In the genomic region with DNA sequence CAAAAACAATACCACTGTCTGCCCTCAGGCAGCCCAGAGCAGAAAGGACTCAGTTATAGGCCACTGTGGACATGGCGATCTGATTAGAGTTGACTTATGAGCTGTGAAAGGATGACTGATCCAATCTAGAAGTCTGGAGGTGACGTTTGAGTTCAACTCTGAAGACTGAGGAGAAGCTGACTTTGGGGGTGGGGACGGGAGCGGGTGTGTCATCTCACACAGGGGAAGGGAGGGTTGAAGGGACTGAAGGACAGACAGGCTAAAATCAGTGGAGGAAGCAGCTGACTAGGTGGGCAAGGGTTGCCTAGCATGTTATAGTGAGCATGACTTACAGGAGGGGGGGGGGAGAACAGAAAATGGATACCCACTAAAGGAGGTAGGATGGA, we compare ENCODE assay signal across 21 mouse cellular contexts. TPM values are rescaled to one million over a fixed set of nuclear protein-coding genes. Genes with fewer than 3 reads are reported as not detected.
"Had no signal": no experiment of that assay in that cellular context is flagged by ENCODE, and none has a peak within 500 bp of the region (broad histone marks: within the 10 kb centered on the region; RNA-seq: fewer than 3 reads in every experiment).

No protein-coding gene starts in this region.

- H3K27ac ChIP-seq: intestine, embryonic 15.5 days; kidney, embryonic 15.5 days; limb, embryonic 12.5 days; limb, embryonic 15.5 days; lung, embryonic 15.5 days; midbrain, embryonic 10.5 days; midbrain, embryonic 13.5 days; neural tube, embryonic 13.5 days had no signal

- DNase-seq: kidney, adult 11 months; kidney, adult 8-10 months; kidney, postnatal 10 days; kidney, postnatal 36 days; left cerebral cortex, postnatal 4 days; lung, adult 18-20 months; lung, postnatal 10 days; lung, postnatal 36 days; thymus, adult 18-20 months; thymus, postnatal 36 days had no signal

- H3K4me2 ChIP-seq: intestine, embryonic 15.5 days; kidney, embryonic 15.5 days; limb, embryonic 12.5 days; limb, embryonic 15.5 days; lung, embryonic 15.5 days; midbrain, embryonic 13.5 days; neural tube, embryonic 13.5 days had no signal

- H3K27me3 ChIP-seq: intestine, embryonic 15.5 days; kidney, embryonic 15.5 days; limb, embryonic 12.5 days; limb, embryonic 15.5 days; lung, embryonic 15.5 days; neural tube, embryonic 13.5 days had no signal

- ATAC-seq: intestine, embryonic 15.5 days; midbrain, embryonic 13.5 days; midbrain, embryonic 16.5 days had no signal

- H3K36me3 ChIP-seq: intestine, embryonic 15.5 days; kidney, embryonic 15.5 days; limb, embryonic 12.5 days; limb, embryonic 15.5 days; lung, embryonic 15.5 days; midbrain, embryonic 10.5 days; midbrain, embryonic 13.5 days; neural tube, embryonic 13.5 days had no signal

- H3K9ac ChIP-seq: intestine, embryonic 15.5 days; kidney, embryonic 15.5 days; limb, embryonic 12.5 days; limb, embryonic 15.5 days; lung, embryonic 15.5 days; midbrain, embryonic 13.5 days; neural tube, embryonic 13.5 days had no signal

- H3K9me3 ChIP-seq: intestine, embryonic 15.5 days; kidney, embryonic 15.5 days; limb, embryonic 15.5 days; lung, embryonic 15.5 days; midbrain, embryonic 13.5 days; neural tube, embryonic 13.5 days had no signal

- H3K4me3 ChIP-seq: intestine, embryonic 15.5 days; kidney, embryonic 15.5 days; limb, embryonic 12.5 days; limb, embryonic 15.5 days; lung, embryonic 15.5 days; megakaryocyte, embryonic 14.5 days; midbrain, embryonic 10.5 days; midbrain, embryonic 13.5 days; myocyte; neural tube, embryonic 13.5 days had no signal

- H3K4me1 ChIP-seq: intestine, embryonic 15.5 days; kidney, embryonic 15.5 days; limb, embryonic 12.5 days; lung, embryonic 15.5 days; megakaryocyte, embryonic 14.5 days; midbrain, embryonic 13.5 days; neural tube, embryonic 13.5 days had no signal

RNA-seq across cellular contexts. Expression of a gene that starts 15.9 kb away (rescaled TPM):
- polyA plus RNA-seq: myocyte had no signal
